Mouse (Mus musculus) midbrain, postnatal 0 days (tissue): ENCODE results near the gene Tmem156. TPM values are rescaled to one million over a fixed set of nuclear protein-coding genes. Genes with fewer than 3 reads are reported as not detected.

ENCODE experiments used
- ATAC-seq: fragments of 200-750 bp; cut with Nextera tagmentation; 2 replicates; pipeline ENCODE4 v1.8.0; 2017; ENCODE audit warnings: moderate number of reproducible peaks, mild to moderate bottlenecking, moderate TSS enrichment, moderate library complexity; ENCODE audit not compliant: low FRiP score
- DNase-seq: peaks from one replicate; pipeline ENCODE4 v3.0.0-alpha.2; 2015; ENCODE audit warnings: low spot score
- H3K27ac ChIP-seq: fragments of 300-500 bp; sonication (generic); 2 replicates; pipeline ENCODE4 v1.5.1; 2014; ENCODE audit warnings: low read depth, mild to moderate bottlenecking, low read length, mixed read lengths
- H3K27me3 ChIP-seq: fragments of 300-500 bp; sonication (generic); 2 replicates; pipeline ENCODE4 v1.6.1; 2014; ENCODE audit warnings: low read length, control low read depth, mixed read lengths; ENCODE audit not compliant: insufficient read depth
- H3K36me3 ChIP-seq: fragments of 300-500 bp; sonication (generic); 2 replicates; pipeline ENCODE4 v1.6.1; 2014; ENCODE audit warnings: low read length, control low read depth, mixed read lengths; ENCODE audit not compliant: insufficient read depth
- H3K4me1 ChIP-seq: fragments of 300-500 bp; sonication (generic); 2 replicates; pipeline ENCODE4 v1.6.1; 2014; ENCODE audit warnings: mild to moderate bottlenecking, control low read depth, antibody characterized with exemption, low read length, mixed read lengths; ENCODE audit not compliant: insufficient read depth
- H3K4me2 ChIP-seq: fragments of 300-500 bp; sonication (generic); 2 replicates; pipeline ENCODE4 v1.6.1; 2014; ENCODE audit warnings: low read depth, mild to moderate bottlenecking, low read length, mixed read lengths; ENCODE audit not compliant: poor library complexity, severe bottlenecking
- H3K4me3 ChIP-seq: fragments of 300-500 bp; sonication (generic); 2 replicates; pipeline ENCODE4 v1.5.1; 2014; ENCODE audit warnings: low read depth, mild to moderate bottlenecking, low read length, moderate library complexity
- H3K9ac ChIP-seq: fragments of 300-500 bp; sonication (generic); replicated peaks from 2 replicates; pipeline ENCODE4 v1.6.1; 2014; ENCODE audit warnings: mild to moderate bottlenecking, low read length, moderate library complexity, mixed read lengths; ENCODE audit not compliant: poor library complexity, severe bottlenecking
- H3K9me3 ChIP-seq: fragments of 300-500 bp; sonication (generic); 2 replicates; pipeline ENCODE4 v1.6.1; 2016; ENCODE audit warnings: low read length, control low read depth
- CTCF ChIP-seq: IDR thresholded peaks from 2 replicates; pipeline ENCODE4 v1.5.1; 2016; ENCODE audit warnings: antibody characterized with exemption, mild to moderate bottlenecking
- WGBS: fragments of 180-500 bp; shearing (Covaris S2); extraction: QIAGEN DNeasy Blood & Tissue Kit; methylation state at CpG from one replicate; pipeline ENCODE4 v1.1.7; 2014; 5-methylcytosine and 5-hydroxymethylcytosine counted together
- polyA plus RNA-seq: library from polyadenylated mRNA; unstranded; fragments of >200 nt; fragmentation: Nextera tagmentation; extraction: Ambion mirVana; gene quantifications from 2 replicates; pipeline ENCODE4 v1.2.1, GENCODE M21; 2015
- total RNA-seq: library from RNA; depleted of rRNA; stranded (reverse); fragments of >200 nt; gene quantifications from 2 replicates; pipeline ENCODE4 v1.2.3, GENCODE M21; 2014; rRNA removed

Tmem156 gene
- total RNA-seq = not detected in 2 replicates
- 0.11 and 0.23 TPM in 2 replicates for polyA plus RNA-seq

DNA sequence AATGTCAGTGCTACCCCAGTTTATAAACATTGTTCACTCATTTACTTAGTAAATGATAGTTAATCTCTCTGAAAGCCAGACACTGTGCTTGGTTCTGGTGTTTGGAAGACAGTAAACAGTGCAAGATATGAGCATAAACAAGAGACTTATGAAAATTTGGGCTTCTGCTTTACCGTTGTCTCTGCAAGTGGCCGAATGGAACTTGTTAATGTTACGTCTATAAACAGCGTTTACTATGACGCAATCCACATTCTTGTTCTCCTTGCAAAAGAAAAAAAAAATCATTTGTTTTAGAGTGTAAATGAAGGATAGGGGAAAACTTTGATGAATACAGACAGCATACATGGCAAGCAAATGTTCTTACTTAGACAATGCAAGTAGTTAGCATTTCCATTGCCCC is at the start of gene Tmem156:
Gene Tmem156, minus strand, starts transcription at position 212 of the 400 bp plus-strand sequence.
- H3K9me3 ChIP-seq = no peaks in the 10 kb centered on the region
- DNase-seq (no peak), ATAC-seq (no peak)
- no peaks in the 10 kb centered on the region for H3K4me1 ChIP-seq
- H3K9ac ChIP-seq = no peak within 1 kb of the TSS
- H3K4me2 ChIP-seq = no peak within 1 kb of the TSS
- no peak for TF ChIP-seq CTCF
- no peak within 1 kb of the TSS for H3K27ac ChIP-seq
- H3K4me3 ChIP-seq = no peak within 1 kb of the TSS
- 77% methylated on average over 5 of the region's 5 CpGs for WGBS
- no peaks in the 10 kb centered on the region for H3K36me3 ChIP-seq
- no peaks in the 10 kb centered on the region for H3K27me3 ChIP-seq

DNA sequence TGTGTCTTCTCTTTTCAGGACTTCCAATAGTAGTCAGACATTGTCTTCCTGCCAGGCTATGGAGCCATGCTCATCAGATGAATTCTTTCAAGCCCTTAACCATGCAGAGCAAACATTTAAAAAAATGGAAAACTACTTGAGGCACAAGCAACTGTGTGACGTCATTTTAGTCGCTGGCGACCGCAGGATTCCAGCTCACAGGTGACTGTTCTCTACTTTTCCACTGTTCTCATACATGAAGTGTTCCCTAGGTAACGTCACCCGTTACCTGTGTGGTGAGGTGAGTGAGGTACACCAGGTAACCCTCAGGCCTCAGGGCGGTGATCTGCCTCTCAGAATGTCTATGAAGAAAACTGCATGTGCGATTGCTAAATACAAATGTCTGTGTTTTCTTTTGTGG is 49.3 kb upstream of the Tmem156 start:
- DNase-seq (no peak), ATAC-seq (no peak)
- WGBS = 91% methylated on average over 8 of the region's 8 CpGs
- Histone ChIP-seq H3K9ac (no peak overlapping the region), H3K27ac (no peak overlapping the region), H3K4me1 (no peaks in the 10 kb centered on the region), H3K4me3 (no peak overlapping the region), H3K4me2 (no peak overlapping the region), H3K9me3 (no peaks in the 10 kb centered on the region), H3K36me3 (peaks cover 12% of the 10 kb centered on the region), H3K27me3 (no peaks in the 10 kb centered on the region)
- no peak for TF ChIP-seq CTCF

DNA sequence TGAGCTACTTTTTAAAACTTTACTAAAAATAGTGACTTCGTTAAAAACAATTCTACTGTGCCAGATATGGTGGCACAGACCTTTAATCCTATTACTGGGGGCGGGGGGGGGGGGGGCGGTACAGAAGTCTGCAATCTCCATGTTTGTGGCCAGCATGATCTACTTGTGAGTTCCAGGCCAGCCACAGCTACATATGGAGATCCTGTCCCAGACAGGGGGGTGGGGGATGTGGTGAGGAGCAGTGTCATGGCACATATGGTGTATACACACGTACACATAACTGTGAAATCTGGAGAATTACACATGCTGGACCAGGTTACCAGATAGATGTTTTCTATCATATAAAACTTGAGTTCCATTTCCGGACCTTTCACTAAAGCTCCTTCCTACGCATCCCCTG is 45.1 kb upstream of the Tmem156 start:
- H3K27ac ChIP-seq = no peak overlapping the region
- peaks cover 6% of the 10 kb centered on the region for H3K36me3 ChIP-seq
- ATAC-seq (no peak), DNase-seq (no peak)
- 70% methylated on average over 6 of the region's 6 CpGs for WGBS
- no peak for TF ChIP-seq CTCF
- H3K4me1 ChIP-seq = 0 out of 2 replicates have a peak, but pooled peaks cover 7% of the 10 kb centered on the region
- H3K4me3 ChIP-seq = no peak overlapping the region
- H3K9me3 ChIP-seq = no peaks in the 10 kb centered on the region
- no peak overlapping the region for H3K9ac ChIP-seq
- 0 out of 2 replicates have a peak overlapping the region, but pooled peaks have one; percentile 15 for H3K4me2 ChIP-seq
- no peaks in the 10 kb centered on the region for H3K27me3 ChIP-seq

DNA sequence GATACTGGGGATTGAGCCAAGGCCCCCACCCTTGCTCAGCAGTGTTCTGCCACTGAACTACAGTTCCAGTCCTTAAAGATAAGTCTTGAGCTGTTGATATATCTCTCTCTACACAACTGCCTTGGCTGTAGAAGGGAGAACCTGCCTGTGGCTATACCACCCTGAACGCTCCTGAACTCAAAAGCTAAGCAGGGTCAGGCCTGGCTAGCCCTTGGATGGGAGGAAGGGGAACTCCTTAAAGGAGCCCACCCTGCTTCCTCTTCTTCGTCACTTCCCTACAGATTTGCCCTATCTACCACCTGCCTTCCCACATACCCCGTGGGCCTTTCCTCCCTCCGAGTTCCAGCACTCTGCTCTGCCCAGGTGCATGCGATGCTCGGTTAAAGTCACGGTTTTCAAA is 44.2 kb upstream of the Tmem156 start:
- no peak for TF ChIP-seq CTCF
- no peak overlapping the region for H3K9ac ChIP-seq
- no peak overlapping the region for H3K27ac ChIP-seq
- 0 out of 2 replicates have a peak, but pooled peaks cover 7% of the 10 kb centered on the region for H3K4me1 ChIP-seq
- DNase-seq (no peak), ATAC-seq (no peak)
- H3K4me2 ChIP-seq = peak overlapping the region; percentile 24
- no peaks in the 10 kb centered on the region for H3K9me3 ChIP-seq
- H3K36me3 ChIP-seq = no peaks in the 10 kb centered on the region; the same call in 1 of the 2 replicates
- 89% methylated on average over 7 of the region's 7 CpGs for WGBS
- H3K4me3 ChIP-seq = no peak overlapping the region
- H3K27me3 ChIP-seq = no peaks in the 10 kb centered on the region

DNA sequence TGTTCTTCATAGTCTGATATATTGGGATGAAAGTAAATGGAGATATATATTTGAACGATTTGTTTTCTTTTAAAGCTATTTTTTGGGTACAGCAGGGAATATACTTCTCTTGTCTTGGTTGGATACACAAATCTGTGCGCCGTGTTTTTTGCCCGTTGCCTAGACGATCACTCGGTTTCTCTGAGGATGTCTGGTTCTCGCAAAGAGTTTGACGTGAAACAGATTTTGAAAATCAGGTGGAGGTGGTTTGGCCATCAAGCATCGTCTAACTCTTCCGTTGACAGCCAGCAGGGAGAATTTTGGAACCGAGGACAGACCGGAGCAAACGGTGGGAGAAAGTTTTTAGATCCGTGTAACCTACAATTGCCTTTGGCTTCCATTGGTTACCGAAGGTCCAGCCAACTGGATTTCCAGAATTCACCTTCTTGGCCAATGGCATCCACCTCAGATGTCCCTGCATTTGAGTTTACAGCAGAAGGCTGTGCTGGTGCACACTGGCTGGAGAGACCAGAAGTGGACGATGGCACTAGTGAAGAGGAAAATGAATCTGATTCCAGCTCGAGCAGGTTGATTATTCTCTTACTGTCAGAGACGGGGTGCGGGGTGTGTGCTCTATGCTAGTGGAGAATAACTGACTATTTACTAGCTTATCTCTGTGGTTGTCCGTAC is 39.4 kb upstream of the Tmem156 start:
- ATAC-seq (peak; percentile 61), DNase-seq (peak; percentile 76)
- Histone ChIP-seq H3K27ac (peak overlapping the region; percentile 75), H3K4me2 (peak overlapping the region; percentile 44), H3K4me1 (0 out of 2 replicates have a peak, but pooled peaks cover 7% of the 10 kb centered on the region), H3K36me3 (no peaks in the 10 kb centered on the region), H3K9me3 (no peaks in the 10 kb centered on the region), H3K9ac (peak overlapping the region; percentile 68), H3K27me3 (no peaks in the 10 kb centered on the region), H3K4me3 (peak overlapping the region; percentile 54)
- no peak for TF ChIP-seq CTCF
- 6% methylated on average over 20 of the region's 20 CpGs for WGBS

DNA sequence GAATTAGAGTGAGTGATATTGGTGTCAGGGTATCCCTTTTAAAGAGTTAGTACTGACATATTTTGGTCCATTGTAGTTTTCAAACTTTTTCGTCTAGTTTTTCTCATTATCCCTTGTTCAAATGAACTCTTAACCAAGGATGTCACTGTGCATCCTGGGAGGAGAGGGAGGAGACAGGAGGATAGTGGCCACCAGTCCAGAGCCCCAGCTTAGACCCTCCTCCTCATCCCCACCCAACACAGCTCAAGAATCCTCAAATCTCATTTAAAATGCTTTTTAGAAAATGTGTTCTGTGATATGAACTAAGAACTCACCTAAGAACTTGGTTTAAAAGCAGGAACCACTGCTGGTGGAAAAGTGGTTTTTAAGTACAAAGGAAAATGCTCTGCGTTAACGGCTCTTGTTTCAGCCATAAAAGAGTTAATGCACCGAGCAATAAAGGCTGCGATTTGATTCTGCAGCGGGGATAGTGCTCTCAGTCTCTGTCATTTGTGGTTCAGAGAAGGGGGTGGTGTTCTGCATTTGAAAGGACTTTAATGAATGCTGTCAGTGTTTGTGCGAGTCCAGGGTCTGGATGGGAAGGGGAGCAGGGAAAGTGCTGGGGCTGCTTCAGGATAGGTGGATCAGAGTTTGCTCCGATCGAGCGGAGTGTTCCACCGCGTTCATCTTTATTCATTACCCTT is 38.7 kb upstream of the Tmem156 start:
- Histone ChIP-seq H3K4me2 (peak overlapping the region; percentile 44), H3K36me3 (no peaks in the 10 kb centered on the region), H3K27me3 (no peaks in the 10 kb centered on the region), H3K9ac (peak overlapping the region; percentile 68), H3K4me1 (0 out of 2 replicates have a peak, but pooled peaks cover 3% of the 10 kb centered on the region), H3K27ac (peak overlapping the region; percentile 75), H3K9me3 (no peaks in the 10 kb centered on the region), H3K4me3 (peak overlapping the region; percentile 54)
- ATAC-seq (peak; percentile 87), DNase-seq (peak; percentile 82)
- WGBS = 4% methylated on average over 12 of the region's 12 CpGs
- no peak for TF ChIP-seq CTCF
